Mouse (Mus musculus) heart, adult 18-20 months (tissue): ENCODE data around the gene Ltbp3. TPM values are rescaled to one million over a fixed set of nuclear protein-coding genes. Genes with fewer than 3 reads are reported as not detected.

ENCODE experiments used
- DNase-seq, 2 experiments: peaks; one replicate each; pipeline ENCODE4 v3.0.0; 2021 to 2022; ENCODE audit warnings: mixed read lengths in 1 of 2
- long read RNA-seq, 2 experiments: library from polyadenylated mRNA; stranded (forward); transcript quantifications; one replicate each; pipeline ENCODE4 v2.0.0; 2021
- total RNA-seq, 2 experiments: library from RNA; stranded (reverse); gene quantifications; 2 replicates each; pipeline ENCODE4 v1.2.3; 2021

Gene Ltbp3
- 10 to 100 TPM; 30.4 to 35.5 TPM for total RNA-seq
- long read RNA-seq, experiment 1, partial matches to known transcripts, result 6 of 9 reads
- long read RNA-seq, experiment 1, other reads (novel, unspliced or antisense), result 3 of 9 reads
- long read RNA-seq, experiment 2, partial matches to known transcripts, result 5 of 6 reads
- long read RNA-seq, experiment 2, other reads (novel, unspliced or antisense), result 1 of 6 reads

- peak; percentile 86 for DNase-seq
These were observed at the start of gene Ltbp3 for GRCm38 (mm10) chr19:5740320-5741317. TSS of gene Ltbp3 (plus strand) at chr19:5740904.

- DNase-seq, result no peak
These were observed 49.1 kb upstream of the Ltbp3 start for GRCm38 (mm10) chr19:5691601-5692000.

- peak; percentile 72 to 93 for DNase-seq
These were observed 48.4 kb upstream of the Ltbp3 start for GRCm38 (mm10) chr19:5692086-5692912.

- peak in 1 of 2 experiments; percentile 34 for DNase-seq
These were observed 47.7 kb upstream of the Ltbp3 start for GRCm38 (mm10) chr19:5692913-5693396.

- DNase-seq, result no peak
These were observed 46.9 kb upstream of the Ltbp3 start for GRCm38 (mm10) chr19:5693801-5694200.

GRCm38 (mm10) chr19:5695849-5696462 lies 44.7 kb upstream of the Ltbp3 start:
- DNase-seq, result no peak

GRCm38 (mm10) chr19:5704163-5704800 lies 36.4 kb upstream of the Ltbp3 start, which contains the start of gene Kcnk7:
TSS of gene Kcnk7 (plus strand) at chr19:5704367.
- no peak for DNase-seq

- DNase-seq, result peak in 1 of 2 experiments; percentile 39
These were observed 35.7 kb upstream of the Ltbp3 start for GRCm38 (mm10) chr19:5704801-5705571.

- DNase-seq, result no peak
These were observed 30.6 kb upstream of the Ltbp3 start for GRCm38 (mm10) chr19:5710068-5710467.

GRCm38 (mm10) chr19:5710581-5710980 lies 30.1 kb upstream of the Ltbp3 start:
- no peak for DNase-seq

- DNase-seq, result peak; percentile 81 to 84
These were observed 29.5 kb upstream of the Ltbp3 start for GRCm38 (mm10) chr19:5711218-5711617.

GRCm38 (mm10) chr19:5711907-5712460 lies 28.7 kb upstream of the Ltbp3 start:
- DNase-seq, result peak in 1 of 2 experiments; percentile 62

GRCm38 (mm10) chr19:5713255-5713654 lies 27.4 kb upstream of the Ltbp3 start:
- no peak for DNase-seq

- DNase-seq, result peak; percentile 86 to 91
These were observed 27.0 kb upstream of the Ltbp3 start for GRCm38 (mm10) chr19:5713730-5714129.

GRCm38 (mm10) chr19:5715793-5716688 lies 24.7 kb upstream of the Ltbp3 start:
- DNase-seq, result no peak

- DNase-seq, result no peak
These were observed 23.7 kb upstream of the Ltbp3 start for GRCm38 (mm10) chr19:5716955-5717354.

GRCm38 (mm10) chr19:5721233-5721632 lies 19.5 kb upstream of the Ltbp3 start:
- no peak for DNase-seq

- no peak for DNase-seq
These were observed 17.8 kb upstream of the Ltbp3 start for GRCm38 (mm10) chr19:5722848-5723425.
